Mouse (Mus musculus) inflammation-experienced regulatory T-cells, adult 6 months (primary cell): ENCODE data around the gene Tcerg1l. TPM values are rescaled to one million over a fixed set of nuclear protein-coding genes. Genes with fewer than 3 reads are reported as not detected.

Experiments
- ATAC-seq: one replicate; pipeline ENCODE4 v1.8.0; 2017
- polyA plus RNA-seq, 3 experiments: library from polyadenylated mRNA; unstranded; fragments of 100-300 nt; shearing (Covaris generic); gene quantifications; one replicate each; pipeline ENCODE4 v1.2.1; 2017

The Tcerg1l gene
- polyA plus RNA-seq, result not detected

- no peak for ATAC-seq
These were observed at the start of gene Tcerg1l for GRCm38 (mm10) chr7:138397485-138398181. Gene Tcerg1l, minus strand, starts transcription at chr7:138397730.

DNA sequence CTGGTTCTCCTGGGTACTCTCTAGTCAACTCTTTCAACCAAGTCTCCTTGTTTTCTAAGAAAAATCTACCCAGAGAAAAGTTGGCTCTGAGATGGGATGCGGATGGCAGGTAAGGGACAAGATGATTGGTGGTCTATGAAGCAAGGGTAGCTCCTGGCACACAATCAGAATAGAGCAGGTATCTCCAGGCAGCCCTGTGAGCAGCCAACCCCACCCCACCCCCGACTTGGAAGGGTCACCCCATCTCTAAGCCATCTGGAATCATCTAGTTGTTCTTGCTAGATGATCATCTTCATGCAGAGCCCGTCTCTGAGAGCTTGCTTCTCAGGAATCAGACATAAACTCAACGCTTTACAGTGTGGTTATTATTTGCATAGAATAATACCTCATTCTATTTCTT, 44.6 kb upstream of the Tcerg1l start:
- no peak for ATAC-seq

- no peak for ATAC-seq
These were observed 35.0 kb upstream of the Tcerg1l start for GRCm38 (mm10) chr7:138432541-138432940.

- no peak for ATAC-seq
These were observed 33.9 kb upstream of the Tcerg1l start for GRCm38 (mm10) chr7:138431456-138431855.

DNA sequence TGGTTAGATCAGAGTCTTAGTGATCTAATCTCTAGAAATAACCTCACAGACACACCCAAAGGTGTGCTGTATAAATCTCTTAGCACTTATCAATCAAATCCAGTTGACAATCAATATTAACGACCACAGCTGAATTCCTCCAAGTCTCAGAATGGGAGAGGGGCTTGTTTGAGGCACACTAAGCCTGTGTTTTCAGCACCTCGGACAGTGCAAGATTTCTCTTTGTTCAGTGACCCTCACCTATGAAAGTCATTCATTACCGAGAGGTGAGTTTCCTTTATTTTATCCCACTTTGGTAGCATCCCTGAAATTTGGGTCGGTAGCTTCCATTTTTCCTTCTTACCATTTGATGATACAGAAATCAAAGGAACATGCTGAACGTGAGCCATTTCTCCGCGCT, 32.4 kb upstream of the Tcerg1l start:
- no peak for ATAC-seq

DNA sequence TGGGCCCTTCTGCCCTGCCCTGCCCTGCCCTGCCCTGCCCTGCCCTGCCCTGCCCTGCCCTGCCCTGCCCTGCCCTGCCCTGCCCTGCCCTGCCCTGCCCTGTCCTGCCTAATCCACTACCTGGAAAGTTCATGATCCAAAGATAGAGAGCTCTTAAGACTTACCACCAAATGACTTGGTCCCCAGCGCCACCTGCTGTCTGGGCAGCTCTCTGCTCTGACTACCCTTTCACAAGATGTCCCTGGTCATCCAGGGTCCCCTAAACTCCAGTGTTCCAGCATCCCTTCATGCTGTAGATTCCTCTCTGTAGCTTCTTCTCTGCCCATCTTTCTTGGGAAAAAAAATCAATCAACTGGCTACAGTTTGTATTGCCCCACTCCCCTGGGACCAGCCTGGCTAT, 31.3 kb upstream of the Tcerg1l start:
- no peak for ATAC-seq

GRCm38 (mm10) chr7:138427441-138427840, 29.9 kb upstream of the Tcerg1l start:
- ATAC-seq, result no peak

- no peak for ATAC-seq
These were observed 16.0 kb upstream of the Tcerg1l start for GRCm38 (mm10) chr7:138413496-138413895.

- no peak for ATAC-seq
These were observed 4.1 kb upstream of the Tcerg1l start for GRCm38 (mm10) chr7:138401641-138402040.

GRCm38 (mm10) chr7:138400506-138401272, 3.2 kb upstream of the Tcerg1l start:
- ATAC-seq, result no peak

DNA sequence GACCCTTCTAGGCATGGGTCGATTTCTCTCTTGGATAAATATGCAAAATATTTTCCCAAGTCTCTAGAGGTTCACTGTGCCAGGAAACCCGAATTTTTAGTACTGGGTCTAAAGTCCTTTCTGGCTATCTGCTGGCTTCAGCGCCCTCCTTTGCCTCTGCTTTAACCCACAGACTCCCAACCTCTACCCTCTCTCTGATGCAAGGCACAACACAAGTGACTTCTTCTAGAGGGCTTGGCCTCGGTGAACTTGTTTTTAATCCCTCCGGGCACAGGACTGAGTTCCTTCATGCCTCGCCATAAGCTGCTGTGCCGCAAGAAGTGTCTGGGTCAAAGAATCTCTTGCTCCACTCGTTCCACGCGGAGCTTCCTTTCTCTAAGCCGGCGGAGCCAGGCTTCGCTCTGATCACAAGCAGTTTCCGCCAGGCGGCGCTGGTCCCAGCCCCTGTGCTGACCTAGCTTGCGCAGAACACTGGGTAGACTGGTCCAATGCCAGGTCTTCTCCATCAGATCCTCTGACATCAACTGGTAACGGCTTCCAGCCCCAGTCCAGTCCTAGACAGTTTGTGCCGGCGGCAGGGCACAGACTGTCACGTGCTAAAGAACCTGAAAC, 758 bp upstream of the Tcerg1l start:
- ATAC-seq, result no peak

DNA sequence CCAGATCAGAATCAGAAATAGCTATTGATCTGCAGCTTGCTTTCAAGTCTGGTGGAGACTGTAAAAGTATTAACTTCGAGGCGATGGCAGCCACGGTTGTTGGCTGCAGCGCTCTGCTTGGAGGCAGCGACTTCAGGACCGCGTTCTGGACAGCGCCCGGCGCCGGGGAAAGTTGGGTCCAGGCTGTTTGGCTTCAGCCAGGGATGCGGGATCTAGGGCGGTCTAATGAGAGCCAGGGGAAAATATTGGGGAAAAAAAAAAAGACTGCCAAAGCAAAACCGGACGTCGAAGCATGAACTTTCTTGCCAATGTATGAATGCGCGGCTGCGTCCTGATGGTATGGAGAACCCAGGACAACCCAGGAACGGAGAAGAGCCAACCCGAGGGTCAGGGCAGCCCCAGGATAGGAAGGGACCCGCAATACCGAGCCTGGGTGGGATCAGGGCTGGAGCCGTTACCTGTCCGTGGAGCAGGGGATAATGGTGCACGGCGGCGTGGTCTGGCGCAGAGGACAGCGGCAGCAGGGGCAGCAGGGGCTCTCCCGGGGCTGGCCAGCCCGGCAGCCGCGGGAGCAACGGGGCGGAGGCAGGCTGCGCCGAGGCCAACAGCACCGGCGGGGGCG, 556 bp downstream of the Tcerg1l start:
- ATAC-seq, result no peak

DNA sequence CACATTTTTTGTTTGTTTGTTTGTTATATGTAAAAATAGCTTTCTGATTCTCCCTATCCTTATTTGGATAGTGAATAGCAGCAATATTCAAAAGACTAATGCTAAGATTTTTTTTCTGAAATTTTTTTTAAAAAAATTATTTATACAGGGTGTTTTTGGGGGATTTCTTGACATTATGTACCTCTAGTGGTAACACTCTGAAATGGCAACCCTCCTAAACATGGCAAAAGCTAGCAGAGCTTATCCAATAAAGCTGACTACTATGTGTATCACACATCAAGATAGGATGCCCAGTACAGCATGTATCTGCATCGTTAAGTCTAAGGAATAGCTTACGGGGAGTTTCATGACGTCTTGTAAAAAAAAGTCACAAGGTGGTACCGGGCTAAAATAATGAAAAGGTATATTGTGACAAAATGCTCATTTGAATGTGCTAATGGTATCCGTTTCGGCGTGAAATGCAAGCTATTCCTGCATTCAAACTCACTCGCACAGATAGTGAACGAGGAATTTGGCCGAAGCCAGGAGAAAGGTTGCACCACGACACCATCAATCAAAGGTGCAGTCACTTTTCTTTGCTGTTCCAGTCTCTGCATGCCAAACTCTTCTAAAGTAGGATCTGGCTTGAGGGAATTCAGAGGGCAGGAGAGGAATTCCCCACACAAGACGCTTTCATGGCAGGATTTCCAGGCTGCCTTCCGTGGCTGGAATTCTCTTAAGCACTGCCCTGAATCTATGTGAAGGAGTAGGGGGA, 1.2 kb downstream of the Tcerg1l start:
- ATAC-seq, result no peak

DNA sequence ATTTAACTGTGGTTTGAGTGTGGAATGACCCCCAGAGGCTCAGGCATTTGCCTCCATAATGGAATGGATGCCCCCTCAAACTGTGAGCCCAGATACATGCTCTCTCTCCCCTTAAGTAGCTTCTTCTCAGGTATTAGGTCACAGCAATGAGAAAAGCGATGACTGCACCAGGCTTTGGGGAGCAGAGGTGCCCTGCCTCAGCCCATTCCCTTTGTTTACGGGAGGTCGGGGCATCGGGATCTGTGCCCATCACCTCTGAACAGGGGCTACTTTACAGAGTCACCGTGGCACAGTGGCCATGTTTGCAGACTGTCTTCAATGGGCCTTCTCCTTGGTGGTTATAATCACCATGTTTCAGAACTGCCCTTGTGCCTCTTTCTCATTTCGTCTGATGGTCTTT, 7.6 kb downstream of the Tcerg1l start:
- no peak for ATAC-seq

- no peak for ATAC-seq
These were observed 8.5 kb downstream of the Tcerg1l start for GRCm38 (mm10) chr7:138389071-138389470.

DNA sequence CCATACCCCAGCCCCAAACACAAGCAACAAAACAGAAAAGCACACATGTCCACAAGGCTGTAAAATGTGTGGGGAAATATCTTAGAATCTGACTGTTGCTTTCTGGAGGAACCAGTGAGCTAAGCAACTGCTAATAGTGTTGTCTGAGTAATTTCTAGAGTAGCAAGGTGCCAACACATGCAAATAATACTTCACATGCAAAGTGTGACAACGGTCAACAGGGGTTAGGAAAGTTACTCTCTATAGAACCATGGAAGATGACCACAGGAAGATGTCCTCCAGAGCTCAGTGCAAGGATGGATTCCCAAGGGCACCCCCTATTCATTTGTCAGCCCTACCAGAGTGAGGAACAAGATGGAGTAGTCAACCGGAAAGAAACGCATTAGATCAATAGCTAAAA, 18.3 kb downstream of the Tcerg1l start:
- no peak for ATAC-seq

DNA sequence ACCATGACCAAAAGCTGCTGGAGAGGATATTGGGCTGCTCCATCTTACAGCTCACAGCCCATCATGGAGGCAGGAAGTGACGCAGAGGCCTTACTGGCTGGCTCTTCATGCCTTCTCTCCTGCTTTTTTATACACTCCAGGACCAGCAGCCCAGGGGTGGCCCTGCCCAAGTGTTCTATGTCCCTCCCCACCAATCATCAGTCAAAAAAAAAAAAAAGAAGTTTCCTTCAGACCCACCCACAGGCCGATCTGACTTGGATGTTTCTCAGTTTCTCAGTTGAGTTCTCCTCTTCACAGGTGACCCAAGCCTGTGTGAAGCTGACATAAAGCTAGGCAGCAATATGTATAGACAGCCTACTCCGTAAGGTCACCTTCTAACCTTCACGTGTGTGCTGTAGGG, 19.0 kb downstream of the Tcerg1l start:
- no peak for ATAC-seq

DNA sequence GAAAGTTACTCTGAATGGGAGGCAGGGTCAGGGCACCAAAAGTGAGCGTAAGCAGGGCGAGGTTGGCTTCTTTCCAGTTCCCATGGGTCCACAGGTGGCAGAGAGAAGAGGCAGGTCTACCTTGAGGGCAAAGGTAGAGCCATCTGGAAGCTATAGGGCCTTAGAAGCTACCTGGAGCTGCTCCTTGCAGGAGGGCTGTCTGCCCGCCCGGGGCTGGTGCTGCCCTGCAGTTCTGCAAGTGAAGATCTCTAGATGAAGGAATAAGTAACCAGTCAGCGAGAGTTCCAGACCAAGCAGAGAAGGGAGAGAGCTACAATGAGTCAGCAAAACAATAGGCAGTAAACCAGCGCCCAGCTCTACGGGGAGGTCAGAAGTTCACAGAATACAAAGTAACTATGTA, 22.0 kb downstream of the Tcerg1l start:
- no peak for ATAC-seq

DNA sequence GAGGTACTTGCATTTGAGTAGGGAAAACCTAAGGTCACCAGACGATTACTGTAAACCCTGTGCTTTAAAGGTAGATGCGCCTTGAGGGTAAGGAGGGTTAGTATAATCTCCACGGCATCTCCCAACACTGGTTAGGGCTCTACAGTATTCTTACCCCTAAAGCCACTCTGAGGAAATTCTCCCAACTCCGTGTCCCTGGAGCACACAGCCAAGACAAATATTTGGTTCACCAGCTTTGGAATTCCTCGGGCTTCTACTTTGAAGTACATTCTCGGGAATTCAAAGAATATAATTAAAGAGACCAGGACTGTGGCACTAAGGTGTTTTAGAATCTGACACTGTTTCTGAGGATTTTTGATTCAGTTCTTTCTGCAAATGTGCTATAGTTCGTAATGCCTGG, 23.2 kb downstream of the Tcerg1l start:
- no peak for ATAC-seq

DNA sequence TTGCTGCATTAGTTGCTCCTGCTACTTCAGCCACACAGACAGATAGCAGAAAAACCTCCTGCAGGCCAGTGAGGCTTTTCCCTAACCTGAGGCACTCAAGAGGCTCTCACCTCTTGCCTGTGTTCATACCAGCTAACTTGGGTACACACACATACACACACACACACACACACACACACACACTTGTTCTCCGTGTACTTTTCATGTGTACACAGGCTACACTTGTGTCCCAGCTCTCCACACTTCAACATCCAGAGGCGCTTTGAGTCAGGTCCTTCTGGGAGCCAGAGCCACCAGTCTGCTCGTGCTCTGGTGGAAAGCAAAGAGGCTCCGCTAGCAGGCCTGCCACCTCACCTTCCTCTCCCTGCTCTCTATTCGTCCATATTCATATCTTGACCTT, 24.0 kb downstream of the Tcerg1l start:
- ATAC-seq, result no peak

DNA sequence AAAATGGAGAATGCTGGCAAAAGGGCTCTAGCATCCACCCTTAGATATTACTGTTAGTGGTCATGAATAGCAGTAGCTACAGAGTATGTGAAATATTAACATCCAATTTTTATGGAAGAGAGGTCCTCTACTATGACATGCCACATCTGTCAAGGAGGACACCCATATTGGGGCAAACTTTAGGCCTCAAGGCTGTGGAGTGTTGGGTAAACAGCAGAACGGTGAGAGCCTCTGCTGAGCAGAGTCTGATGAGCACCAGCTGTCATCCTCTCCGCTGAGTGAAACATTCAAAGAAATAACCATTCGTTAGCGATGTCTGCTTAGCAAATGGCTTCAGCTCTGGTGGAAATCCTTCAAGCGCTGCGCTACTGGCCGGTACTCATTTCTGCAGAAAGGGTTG, 30.0 kb downstream of the Tcerg1l start:
- ATAC-seq, result no peak

DNA sequence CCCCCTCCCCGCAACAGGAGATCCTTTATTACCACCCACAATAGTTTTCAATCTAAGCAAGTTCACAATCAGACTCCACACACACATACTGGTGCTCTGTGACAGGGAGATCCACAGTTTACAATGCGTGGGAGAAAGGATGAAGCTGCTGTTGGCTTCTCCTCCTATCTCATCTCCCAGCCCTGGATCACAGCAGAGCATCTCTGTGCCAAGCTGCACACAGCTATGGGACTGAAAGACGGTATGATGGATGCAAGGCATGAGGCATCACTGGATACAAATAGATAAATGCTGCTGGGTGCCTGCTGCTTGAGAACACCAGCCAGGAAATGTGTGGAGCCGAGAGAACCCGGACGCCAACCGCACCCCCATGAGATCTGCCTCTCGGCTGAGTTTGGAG, 32.0 kb downstream of the Tcerg1l start:
- ATAC-seq, result no peak

- no peak for ATAC-seq
These were observed 40.1 kb downstream of the Tcerg1l start for GRCm38 (mm10) chr7:138357475-138357874.
